Comparison of ENCODE assay signal across 26 mouse cellular contexts in genomic region chr12:71460643-71461042, GRCm38 (mm10).
"Had no signal": no experiment of that assay in that cellular context is flagged by ENCODE, and none has a peak within 500 bp of the region (broad histone marks: within the 10 kb centered on the region; RNA-seq: fewer than 3 reads in every experiment).

No protein-coding gene starts in this region.

- H3K4me2 ChIP-seq: heart, embryonic 12.5 days; hindbrain, embryonic 12.5 days; hindbrain, embryonic 14.5 days; intestine, embryonic 15.5 days; limb, embryonic 13.5 days; limb, embryonic 15.5 days; liver, embryonic 13.5 days; liver, embryonic 15.5 days had no signal

- H3K36me3 ChIP-seq: heart, embryonic 12.5 days; hindbrain, embryonic 10.5 days; hindbrain, embryonic 12.5 days; intestine, embryonic 15.5 days; limb, embryonic 13.5 days; limb, embryonic 15.5 days; liver, embryonic 13.5 days; liver, embryonic 15.5 days had no signal

- H3K4me1 ChIP-seq: hindbrain, embryonic 10.5 days; intestine, embryonic 15.5 days; liver, embryonic 13.5 days; liver, embryonic 15.5 days had no signal

- H3K27me3 ChIP-seq: hindbrain, embryonic 12.5 days; intestine, embryonic 15.5 days; liver, embryonic 13.5 days; liver, embryonic 15.5 days had no signal

- H3K4me3 ChIP-seq: gastrocnemius, adult 2 months; heart, embryonic 12.5 days; hindbrain, embryonic 10.5 days; hindbrain, embryonic 12.5 days; intestine, embryonic 15.5 days; limb, embryonic 13.5 days; limb, embryonic 15.5 days; liver, embryonic 13.5 days; liver, embryonic 15.5 days had no signal

- H3K27ac ChIP-seq: gastrocnemius, adult 2 months; hindbrain, embryonic 10.5 days; hindbrain, embryonic 12.5 days; hindbrain, embryonic 14.5 days; intestine, embryonic 15.5 days; kidney, postnatal 0 days; limb, embryonic 13.5 days; limb, embryonic 15.5 days; liver, embryonic 13.5 days; liver, embryonic 15.5 days had no signal

- ATAC-seq: hindbrain, embryonic 16.5 days; inflammation-experienced regulatory T-cells, adult 6 months; intestine, embryonic 15.5 days; intestine, postnatal 0 days had no signal

- DNase-seq: gastrocnemius, adult 2 months; gastrocnemius, postnatal 10 days; gastrocnemius, postnatal 25 days; heart, adult 18-20 months; heart, postnatal 10 days; heart, postnatal 4 days; kidney, adult 18-20 months; kidney, adult 8-10 months; kidney, postnatal 14 days; kidney, postnatal 36 days; layer of hippocampus, adult 9-11 months; layer of hippocampus, postnatal 36 days; left cerebral cortex, postnatal 4 days; liver, embryonic 13.5 days had no signal

- H3K9ac ChIP-seq: heart, embryonic 12.5 days; hindbrain, embryonic 12.5 days; hindbrain, embryonic 14.5 days; intestine, embryonic 15.5 days; limb, embryonic 13.5 days; limb, embryonic 15.5 days; liver, embryonic 13.5 days; liver, embryonic 15.5 days had no signal

- H3K9me3 ChIP-seq: heart, embryonic 12.5 days; hindbrain, embryonic 10.5 days; hindbrain, embryonic 12.5 days; intestine, embryonic 15.5 days; limb, embryonic 13.5 days; limb, embryonic 15.5 days; liver, embryonic 13.5 days; liver, embryonic 15.5 days had no signal
